Mouse (Mus musculus) liver, adult 2 months (tissue): ENCODE measurements around the gene Myh9.

Source experiments
- CTCF ChIP-seq: fragments of 200-500 bp; IDR thresholded peaks from 2 replicates; pipeline ENCODE4 v1.5.1; 2011; ENCODE audit warnings: low read depth, low read length, control low read depth
- POLR2A ChIP-seq: fragments of 200-500 bp; IDR thresholded peaks from 2 replicates; pipeline ENCODE4 v1.6.1; 2011; ENCODE audit warnings: low read length, control low read depth; ENCODE audit not compliant: insufficient read depth; ENCODE audit errors: extremely low read depth

- TF ChIP-seq CTCF, result no peak
- no peak for TF ChIP-seq POLR2A
These were observed 89.5 kb downstream of the Myh9 start for GRCm38 (mm10) chr15:77752443-77752842.
